Mouse (Mus musculus): Measurements from ENCODE around the gene Spns3.
A peak's percentile ranks its signal among the peaks of the same experiment; 100 is the strongest.

Gene Spns3

GRCm38 (mm10) chr11:72508651-72509050, 41.7 kb downstream of the Spns3 start:
- DNase-seq: no peak

GRCm38 (mm10) chr11:72507651-72508050, 42.7 kb downstream of the Spns3 start:
- DNase-seq: no peak

GRCm38 (mm10) chr11:72504016-72504797, 46.1 kb downstream of the Spns3 start:
- DNase-seq: no peak

- no peak for DNase-seq
Observed at GRCm38 (mm10) chr11:72503501-72503921, 46.8 kb downstream of the Spns3 start.

GRCm38 (mm10) chr11:72502236-72502635, 48.1 kb downstream of the Spns3 start:
- DNase-seq: peak; percentile 54

GRCm38 (mm10) chr11:72501426-72502002, 48.8 kb downstream of the Spns3 start:
- DNase-seq: no peak

- DNase-seq: no peak
Observed at GRCm38 (mm10) chr11:72500139-72500538, 50.2 kb downstream of the Spns3 start.

GRCm38 (mm10) chr11:72497367-72497766, 52.9 kb downstream of the Spns3 start:
- no peak for DNase-seq

- DNase-seq: no peak
Observed at GRCm38 (mm10) chr11:72496775-72497174, 53.5 kb downstream of the Spns3 start.

- no peak for DNase-seq
Observed at GRCm38 (mm10) chr11:72496066-72496465, 54.2 kb downstream of the Spns3 start.

GRCm38 (mm10) chr11:72494046-72494988, 56.0 kb downstream of the Spns3 start:
- DNase-seq: no peak

- DNase-seq: peak; percentile 80
Observed at GRCm38 (mm10) chr11:72491130-72491960, 59.0 kb downstream of the Spns3 start.

- DNase-seq: peak; percentile 96
Observed at GRCm38 (mm10) chr11:72489881-72490301, 60.4 kb downstream of the Spns3 start, which contains the start of gene Spns2. Spns2 (minus strand) TSS chr11:72489904.

GRCm38 (mm10) chr11:72489397-72489796, 60.9 kb downstream of the Spns3 start:
- no peak for DNase-seq

- peak; percentile 87 for DNase-seq
Observed at GRCm38 (mm10) chr11:72488753-72489271, 61.5 kb downstream of the Spns3 start.

GRCm38 (mm10) chr11:72487739-72488138, 62.6 kb downstream of the Spns3 start:
- DNase-seq: no peak

- DNase-seq: no peak
Observed at GRCm38 (mm10) chr11:72487171-72487570, 63.1 kb downstream of the Spns3 start.

- DNase-seq: no peak
Observed at GRCm38 (mm10) chr11:72485960-72486359, 64.3 kb downstream of the Spns3 start.

- peak; percentile 46 for DNase-seq
Observed at GRCm38 (mm10) chr11:72485157-72485556, 65.1 kb downstream of the Spns3 start.

- no peak for DNase-seq
Observed at GRCm38 (mm10) chr11:72484549-72484948, 65.8 kb downstream of the Spns3 start.

- DNase-seq: no peak
Observed at GRCm38 (mm10) chr11:72481952-72482351, 68.4 kb downstream of the Spns3 start.

- DNase-seq: no peak
Observed at GRCm38 (mm10) chr11:72481313-72481712, 69.0 kb downstream of the Spns3 start.
